Mouse (Mus musculus) thymus, postnatal 25 days (tissue): ENCODE measurements around the gene Cfap161.

Experiments
- DNase-seq: peaks from one replicate; pipeline ENCODE4 v3.0.0; 2022

Cfap161 gene

GRCm38 (mm10) chr7:83801483-83801875 is 6.8 kb upstream of the Cfap161 start:
- DNase-seq = no peak

GRCm38 (mm10) chr7:83800561-83801482 is 6.1 kb upstream of the Cfap161 start:
- DNase-seq = no peak

GRCm38 (mm10) chr7:83800071-83800470 is 5.4 kb upstream of the Cfap161 start:
- DNase-seq = no peak

- DNase-seq = no peak
Measured at GRCm38 (mm10) chr7:83798004-83798403, 3.3 kb upstream of the Cfap161 start.

GRCm38 (mm10) chr7:83796177-83796576 is 1.5 kb upstream of the Cfap161 start:
- DNase-seq = no peak

- DNase-seq = no peak
Measured at GRCm38 (mm10) chr7:83794006-83794683, 535 bp downstream of the Cfap161 start.

- DNase-seq = no peak
Measured at GRCm38 (mm10) chr7:83780881-83781280, 13.8 kb downstream of the Cfap161 start.

- no peak for DNase-seq
Measured at GRCm38 (mm10) chr7:83780026-83780425, 14.7 kb downstream of the Cfap161 start.

GRCm38 (mm10) chr7:83779028-83779427 is 15.7 kb downstream of the Cfap161 start:
- no peak for DNase-seq

GRCm38 (mm10) chr7:83778516-83778915 is 16.2 kb downstream of the Cfap161 start:
- DNase-seq = no peak

- peak; percentile 3 for DNase-seq
Measured at GRCm38 (mm10) chr7:83774721-83775120, 20.0 kb downstream of the Cfap161 start.

- DNase-seq = no peak
Measured at GRCm38 (mm10) chr7:83763674-83764073, 31.0 kb downstream of the Cfap161 start.

- no peak for DNase-seq
Measured at GRCm38 (mm10) chr7:83762336-83762735, 32.3 kb downstream of the Cfap161 start.

GRCm38 (mm10) chr7:83751055-83751454 is 43.6 kb downstream of the Cfap161 start:
- no peak for DNase-seq

- DNase-seq = no peak
Measured at GRCm38 (mm10) chr7:83748405-83748804, 46.3 kb downstream of the Cfap161 start.

- no peak for DNase-seq
Measured at GRCm38 (mm10) chr7:83746107-83746687, 48.5 kb downstream of the Cfap161 start.

GRCm38 (mm10) chr7:83745413-83746106 is 49.1 kb downstream of the Cfap161 start, which contains the start of gene Il16:
Gene Il16, minus strand, starts transcription at chr7:83745726.
- DNase-seq = no peak

- no peak for DNase-seq
Measured at GRCm38 (mm10) chr7:83745065-83745412, 49.6 kb downstream of the Cfap161 start.

GRCm38 (mm10) chr7:83744250-83744649 is 50.4 kb downstream of the Cfap161 start:
- no peak for DNase-seq

GRCm38 (mm10) chr7:83742690-83743089 is 52.0 kb downstream of the Cfap161 start:
- no peak for DNase-seq

GRCm38 (mm10) chr7:83742026-83742425 is 52.7 kb downstream of the Cfap161 start:
- DNase-seq = no peak

- DNase-seq = no peak
Measured at GRCm38 (mm10) chr7:83739680-83740310, 54.9 kb downstream of the Cfap161 start.
